Mouse (Mus musculus): Measurements from ENCODE around the gene Esyt3. TPM values are rescaled to one million over a fixed set of nuclear protein-coding genes. Genes with fewer than 3 reads are reported as not detected.
A peak's percentile ranks its signal among the peaks of the same experiment; 100 is the strongest.

The Esyt3 gene
- total and polyA plus RNA-seq, 2 experiments = under 0.01 to 0.06 TPM

GRCm38 (mm10) chr9:99388078-99388477 lies 29.7 kb upstream of the Esyt3 start:
- DNase-seq (ENCODE audit: extremely low read depth, low read depth, low spot score) = no peak
- no peaks in the 10 kb centered on the region for H3K27me3 ChIP-seq (ENCODE audit: control insufficient read depth, insufficient read depth, low read length)
- 90% methylated on average over 5 of the region's 5 CpGs for WGBS
- no peak overlapping the region for H3K4me3 ChIP-seq (ENCODE audit: insufficient read depth, low read depth, low read length)
- TF ChIP-seq POLR2A (IDR thresholded peaks at IDR 0.05; ENCODE audit: extremely low read depth, insufficient read depth, low read length) (no peak), CTCF (IDR thresholded peaks at IDR 0.05; ENCODE audit: low read depth, low read length) (no peak)
- H3K79me2 ChIP-seq (ENCODE audit: control insufficient read depth, insufficient read depth, low read length) = no peaks in the 10 kb centered on the region
- H3K9ac ChIP-seq (ENCODE audit: low read depth, low read length) = no peak overlapping the region
- H3K36me3 ChIP-seq (ENCODE audit: control insufficient read depth, insufficient read depth, low read length) = no peaks in the 10 kb centered on the region
- H3K27ac ChIP-seq (replicated peaks; ENCODE audit: insufficient read depth, low read depth, low read length) = no peak overlapping the region
- H3K4me1 ChIP-seq (ENCODE audit: control insufficient read depth, insufficient read depth, low read length) = no peaks in the 10 kb centered on the region

GRCm38 (mm10) chr9:99382556-99382955 lies 24.2 kb upstream of the Esyt3 start:
- no peak overlapping the region for H3K27ac ChIP-seq (replicated peaks; ENCODE audit: insufficient read depth, low read depth, low read length)
- H3K36me3 ChIP-seq (ENCODE audit: control insufficient read depth, insufficient read depth, low read length) = no peaks in the 10 kb centered on the region
- no peak overlapping the region for H3K4me3 ChIP-seq (ENCODE audit: insufficient read depth, low read depth, low read length)
- no peak overlapping the region for H3K9ac ChIP-seq (ENCODE audit: low read depth, low read length)
- H3K4me1 ChIP-seq (ENCODE audit: control insufficient read depth, insufficient read depth, low read length) = no peaks in the 10 kb centered on the region
- no peaks in the 10 kb centered on the region for H3K79me2 ChIP-seq (ENCODE audit: control insufficient read depth, insufficient read depth, low read length)
- TF ChIP-seq POLR2A (IDR thresholded peaks at IDR 0.05; ENCODE audit: extremely low read depth, insufficient read depth, low read length) (no peak), CTCF (IDR thresholded peaks at IDR 0.05; ENCODE audit: low read depth, low read length) (no peak)
- H3K27me3 ChIP-seq (ENCODE audit: control insufficient read depth, insufficient read depth, low read length) = no peaks in the 10 kb centered on the region
- peak; percentile 18 for DNase-seq (ENCODE audit: extremely low read depth, low read depth, low spot score)
- 67% methylated on average over 9 of the region's 9 CpGs for WGBS

DNA sequence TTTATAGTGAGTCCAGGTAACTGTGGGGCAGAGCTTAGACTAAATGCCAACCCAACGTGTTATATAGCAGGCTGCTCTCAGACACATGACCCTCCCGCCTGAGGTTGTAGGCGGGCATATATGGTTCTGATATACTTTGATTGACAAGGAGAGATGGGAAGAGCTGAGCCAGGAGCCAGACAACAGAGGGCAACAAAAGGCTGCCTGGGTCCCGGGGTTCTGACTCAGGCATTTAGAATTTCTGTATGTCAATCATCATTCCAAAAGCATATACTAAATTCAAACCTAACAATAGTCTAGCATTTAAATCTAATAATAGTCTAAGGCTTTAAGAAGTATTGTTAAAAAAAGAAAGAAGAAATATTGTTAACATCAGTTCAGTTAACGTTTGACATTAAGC lies 20.8 kb upstream of the Esyt3 start:
- Histone ChIP-seq H3K79me2 (ENCODE audit: control insufficient read depth, insufficient read depth, low read length) (no peaks in the 10 kb centered on the region), H3K36me3 (ENCODE audit: control insufficient read depth, insufficient read depth, low read length) (no peaks in the 10 kb centered on the region), H3K27me3 (ENCODE audit: control insufficient read depth, insufficient read depth, low read length) (no peaks in the 10 kb centered on the region), H3K4me3 (ENCODE audit: insufficient read depth, low read depth, low read length) (no peak overlapping the region), H3K27ac (replicated peaks; ENCODE audit: insufficient read depth, low read depth, low read length) (no peak overlapping the region), H3K4me1 (ENCODE audit: control insufficient read depth, insufficient read depth, low read length) (peaks cover 1% of the 10 kb centered on the region; the same call in 1 of the 2 replicates), H3K9ac (ENCODE audit: low read depth, low read length) (no peak overlapping the region)
- 76% methylated on average over 5 of the region's 5 CpGs for WGBS
- DNase-seq (ENCODE audit: extremely low read depth, low read depth, low spot score) = no peak
- no peak for TF ChIP-seq CTCF (IDR thresholded peaks at IDR 0.05; ENCODE audit: low read depth, low read length)
- TF ChIP-seq POLR2A (IDR thresholded peaks at IDR 0.05; ENCODE audit: extremely low read depth, insufficient read depth, low read length) = no peak

DNA sequence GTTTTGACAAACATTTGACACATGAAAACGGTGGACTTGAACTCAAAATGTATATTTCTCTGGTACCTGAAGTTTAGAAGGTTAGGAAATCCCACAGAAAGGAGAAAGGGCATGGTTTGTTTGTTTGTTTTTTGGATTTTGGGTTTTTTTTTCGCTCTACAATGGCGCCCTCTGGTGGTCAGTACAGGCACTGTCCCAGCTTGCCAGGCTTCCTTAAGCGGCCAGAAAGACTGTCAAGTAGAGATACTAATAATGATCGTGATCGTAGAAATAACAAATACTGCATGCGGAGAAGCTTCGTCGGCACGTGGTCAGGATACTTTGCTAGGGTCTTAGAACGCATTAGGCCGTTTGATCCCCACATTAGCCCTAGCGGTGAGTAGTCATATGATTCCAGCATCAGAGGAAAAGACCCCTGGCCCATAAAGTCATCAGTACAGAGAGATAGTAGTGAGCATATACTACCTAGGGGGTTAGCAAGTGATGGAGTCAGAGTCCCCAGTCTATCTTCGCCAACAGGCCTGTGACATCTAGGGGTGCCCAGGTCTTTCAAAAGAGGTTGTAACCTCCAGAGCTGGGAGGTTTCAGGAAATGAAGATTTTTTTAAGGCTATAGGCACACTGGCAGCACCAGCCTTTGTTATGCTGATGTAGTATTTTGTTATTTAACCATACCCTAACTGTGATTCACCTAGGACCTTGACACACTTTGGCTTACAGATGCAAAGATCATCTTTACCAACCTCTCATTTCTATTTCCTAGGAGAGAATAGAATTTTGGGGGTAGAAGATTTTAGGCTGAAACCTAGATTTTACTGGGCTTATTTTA lies 18.4 kb upstream of the Esyt3 start:
- H3K4me3 ChIP-seq (ENCODE audit: insufficient read depth, low read depth, low read length) = no peak overlapping the region
- peak; percentile 49 for DNase-seq (ENCODE audit: extremely low read depth, low read depth, low spot score)

GRCm38 (mm10) chr9:99368431-99368830 lies 10.1 kb upstream of the Esyt3 start:
- no peak for TF ChIP-seq POLR2A (IDR thresholded peaks at IDR 0.05; ENCODE audit: extremely low read depth, insufficient read depth, low read length)
- TF ChIP-seq CTCF (IDR thresholded peaks at IDR 0.05; ENCODE audit: low read depth, low read length) = no peak
- Histone ChIP-seq H3K9ac (ENCODE audit: low read depth, low read length) (no peak overlapping the region), H3K36me3 (ENCODE audit: control insufficient read depth, insufficient read depth, low read length) (no peaks in the 10 kb centered on the region), H3K27ac (replicated peaks; ENCODE audit: insufficient read depth, low read depth, low read length) (no peak overlapping the region), H3K4me3 (ENCODE audit: insufficient read depth, low read depth, low read length) (no peak overlapping the region), H3K4me1 (ENCODE audit: control insufficient read depth, insufficient read depth, low read length) (no peaks in the 10 kb centered on the region), H3K79me2 (ENCODE audit: control insufficient read depth, insufficient read depth, low read length) (no peaks in the 10 kb centered on the region), H3K27me3 (ENCODE audit: control insufficient read depth, insufficient read depth, low read length) (no peaks in the 10 kb centered on the region)
- WGBS = 86% methylated on average over 7 of the region's 7 CpGs
- no peak for DNase-seq (ENCODE audit: extremely low read depth, low read depth, low spot score)

More for the DNA sequence above, 18.4 kb upstream of the Esyt3 start:
- Histone ChIP-seq H3K4me1 (ENCODE audit: control insufficient read depth, insufficient read depth, low read length) (peaks cover 1% of the 10 kb centered on the region; the same call in 1 of the 2 replicates), H3K9ac (ENCODE audit: low read depth, low read length) (no peak overlapping the region), H3K36me3 (ENCODE audit: control insufficient read depth, insufficient read depth, low read length) (no peaks in the 10 kb centered on the region), H3K27me3 (ENCODE audit: control insufficient read depth, insufficient read depth, low read length) (no peaks in the 10 kb centered on the region), H3K27ac (replicated peaks; ENCODE audit: insufficient read depth, low read depth, low read length) (no peak overlapping the region), H3K79me2 (ENCODE audit: control insufficient read depth, insufficient read depth, low read length) (no peaks in the 10 kb centered on the region)
- WGBS = 6% methylated on average over 14 of the region's 14 CpGs
- TF ChIP-seq POLR2A (IDR thresholded peaks at IDR 0.05; ENCODE audit: extremely low read depth, insufficient read depth, low read length) = no peak
- TF ChIP-seq CTCF (IDR thresholded peaks at IDR 0.05; ENCODE audit: low read depth, low read length) = peak; percentile 90

- Histone ChIP-seq H3K79me2 (ENCODE audit: control insufficient read depth, insufficient read depth, low read length) (no peaks in the 10 kb centered on the region), H3K27ac (replicated peaks; ENCODE audit: insufficient read depth, low read depth, low read length) (no peak overlapping the region), H3K27me3 (ENCODE audit: control insufficient read depth, insufficient read depth, low read length) (no peaks in the 10 kb centered on the region), H3K9ac (ENCODE audit: low read depth, low read length) (no peak overlapping the region), H3K36me3 (ENCODE audit: control insufficient read depth, insufficient read depth, low read length) (no peaks in the 10 kb centered on the region), H3K4me3 (ENCODE audit: insufficient read depth, low read depth, low read length) (no peak overlapping the region), H3K4me1 (ENCODE audit: control insufficient read depth, insufficient read depth, low read length) (no peaks in the 10 kb centered on the region)
- WGBS = 72% methylated on average over 3 of the region's 3 CpGs
- DNase-seq (ENCODE audit: extremely low read depth, low read depth, low spot score) = no peak
- TF ChIP-seq CTCF (IDR thresholded peaks at IDR 0.05; ENCODE audit: low read depth, low read length) (no peak), POLR2A (IDR thresholded peaks at IDR 0.05; ENCODE audit: extremely low read depth, insufficient read depth, low read length) (no peak)
Measured at GRCm38 (mm10) chr9:99365906-99366305, 7.5 kb upstream of the Esyt3 start.
